Mouse (Mus musculus) liver, embryonic 11.5 days (tissue): ENCODE results near the gene Dstyk. TPM values are rescaled to one million over a fixed set of nuclear protein-coding genes. Genes with fewer than 3 reads are reported as not detected.
"Not testable (repeated sequence)": the region's sequence is repeated elsewhere in the genome, so short reads cannot be mapped to it uniquely, and the experiment has no call there.

Experiments
- ATAC-seq: fragments of 200-750 bp; cut with Nextera tagmentation; replicated peaks from 2 replicates; pipeline ENCODE4 v1.8.0; 2017; ENCODE audit warnings: moderate number of reproducible peaks, mild to moderate bottlenecking, moderate TSS enrichment, moderate library complexity; ENCODE audit not compliant: low FRiP score
- DNase-seq: peaks from one replicate; pipeline ENCODE4 v3.0.0-alpha.2; 2017; ENCODE audit warnings: low spot score
- H3K27ac ChIP-seq: fragments of 300-500 bp; sonication (generic); 2 replicates; pipeline ENCODE4 v1.5.1; 2014; ENCODE audit warnings: mild to moderate bottlenecking, low read depth, low read length, control low read depth
- H3K27me3 ChIP-seq: fragments of 300-500 bp; sonication (generic); replicated peaks from 2 replicates; pipeline ENCODE4 v1.6.1; 2014; ENCODE audit warnings: low read length, mixed read lengths; ENCODE audit not compliant: control insufficient read depth, insufficient read depth
- H3K36me3 ChIP-seq: fragments of 300-500 bp; sonication (generic); 2 replicates; pipeline ENCODE4 v1.6.1; 2014; ENCODE audit warnings: mild to moderate bottlenecking, low read length, moderate library complexity, mixed read lengths; ENCODE audit not compliant: control insufficient read depth, insufficient read depth
- H3K4me1 ChIP-seq: fragments of 300-500 bp; sonication (generic); replicated peaks from 2 replicates; pipeline ENCODE4 v1.6.1; 2014; ENCODE audit warnings: low read length, mixed read lengths; ENCODE audit not compliant: control insufficient read depth, insufficient read depth
- H3K4me2 ChIP-seq: fragments of 300-500 bp; sonication (generic); 2 replicates; pipeline ENCODE4 v1.6.1; 2014; ENCODE audit warnings: mild to moderate bottlenecking, control low read depth, moderate library complexity
- H3K4me3 ChIP-seq: fragments of 300-500 bp; sonication (generic); 2 replicates; pipeline ENCODE4 v1.5.1; 2014; ENCODE audit warnings: low read depth, low read length, control low read depth
- H3K9ac ChIP-seq: fragments of 300-500 bp; sonication (generic); 2 replicates; pipeline ENCODE4 v1.6.1; 2014; ENCODE audit warnings: low read depth, low read length, control low read depth
- H3K9me3 ChIP-seq: fragments of 300-500 bp; sonication (generic); 2 replicates; pipeline ENCODE4 v1.6.1; 2016; ENCODE audit warnings: low read length, inconsistent platforms, mixed read lengths; ENCODE audit not compliant: control insufficient read depth
- WGBS: fragments of 180-500 bp; shearing (Covaris S2); extraction: QIAGEN DNeasy Blood & Tissue Kit; methylation state at CpG from one replicate; pipeline ENCODE4 v1.1.7; 2014; 5-methylcytosine and 5-hydroxymethylcytosine counted together
- polyA plus RNA-seq: library from polyadenylated mRNA; unstranded; fragments of >200 nt; fragmentation: Nextera tagmentation; extraction: Ambion mirVana; gene quantifications from 2 replicates; pipeline ENCODE4 v1.2.1, GENCODE M21; 2014

The Dstyk gene
- polyA plus RNA-seq, 1 experiment from 2014 or later, result 7.2 TPM

DNA sequence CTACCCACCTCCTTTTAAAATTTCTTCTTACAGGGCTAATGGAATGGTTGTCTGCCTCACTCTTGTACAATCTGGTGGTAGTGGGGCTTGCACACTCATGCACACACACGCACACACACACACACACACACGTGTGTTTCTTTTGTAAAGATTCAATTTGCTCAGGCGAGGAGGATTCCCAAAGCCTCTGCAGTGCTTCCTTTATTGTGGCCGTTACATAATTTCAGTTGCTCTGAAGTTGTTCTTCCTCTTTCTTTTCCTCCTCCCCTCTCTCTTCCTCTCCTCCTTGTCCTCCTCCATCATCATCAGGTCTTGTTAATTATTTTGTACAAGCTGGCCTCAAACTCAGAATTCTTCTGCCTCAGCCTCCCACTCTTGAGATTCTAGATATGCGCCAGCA, 20.0 kb downstream of the Dstyk start:
- no peaks in the 10 kb centered on the region for H3K4me1 ChIP-seq
- ATAC-seq (no peak), DNase-seq (no peak)
- no peaks in the 10 kb centered on the region for H3K27me3 ChIP-seq
- no peak overlapping the region for H3K4me3 ChIP-seq
- peaks cover 9% of the 10 kb centered on the region for H3K36me3 ChIP-seq
- no peak overlapping the region for H3K9ac ChIP-seq
- H3K9me3 ChIP-seq, result no peaks in the 10 kb centered on the region; the same call in 1 of the 2 replicates
- 70% methylated on average over 5 of the region's 5 CpGs for WGBS
- H3K4me2 ChIP-seq, result no peak overlapping the region
- H3K27ac ChIP-seq, result no peak overlapping the region

DNA sequence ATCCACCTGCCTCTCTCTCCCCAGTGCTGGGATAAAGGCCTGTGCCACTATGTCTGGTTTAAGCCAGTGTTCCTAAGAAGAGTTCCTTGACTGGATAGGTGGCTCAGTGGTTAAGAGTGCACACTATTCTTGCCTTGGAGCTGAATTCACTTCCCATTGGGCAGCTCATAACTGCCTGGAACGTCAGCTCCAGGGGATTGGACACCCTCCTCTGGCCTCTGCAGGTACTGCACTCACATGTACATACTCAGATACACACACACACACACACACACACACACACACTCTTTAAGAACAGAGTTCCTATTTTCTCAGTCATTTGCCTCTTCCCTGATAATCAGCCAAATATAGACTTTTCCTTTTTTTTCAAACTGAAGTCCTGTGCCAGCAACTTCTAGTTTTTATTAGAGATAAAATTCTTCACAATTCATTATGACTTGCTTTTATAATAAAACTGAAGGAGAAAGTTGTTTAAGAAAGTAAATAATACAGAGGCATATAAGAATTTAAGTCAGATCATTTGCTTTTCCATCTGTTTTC, 23.6 kb downstream of the Dstyk start:
- Histone ChIP-seq H3K9me3 (no peaks in the 10 kb centered on the region; the same call in 1 of the 2 replicates), H3K4me2 (no peak overlapping the region), H3K9ac (no peak overlapping the region), H3K36me3 (peaks cover 7% of the 10 kb centered on the region), H3K4me1 (no peaks in the 10 kb centered on the region), H3K27me3 (no peaks in the 10 kb centered on the region), H3K4me3 (no peak overlapping the region), H3K27ac (no peak overlapping the region)
- ATAC-seq (no peak), DNase-seq (no peak)
- whole genome bisulfite sequencing, result 62% methylated on average over 1 of the region's 1 CpGs

GRCm38 (mm10) chr1:132449742-132450141, 32.4 kb downstream of the Dstyk start:
- Histone ChIP-seq H3K27ac (no peak overlapping the region), H3K9ac (no peak overlapping the region), H3K36me3 (peaks cover 8% of the 10 kb centered on the region; the same call in 1 of the 2 replicates), H3K27me3 (no peaks in the 10 kb centered on the region), H3K9me3 (no peaks in the 10 kb centered on the region), H3K4me2 (no peak overlapping the region), H3K4me3 (no peak overlapping the region), H3K4me1 (0 out of 2 replicates have a peak, but pooled peaks cover 3% of the 10 kb centered on the region)
- WGBS, result 89% methylated on average over 7 of the region's 7 CpGs
- DNase-seq, result no peak
- no peak for ATAC-seq

DNA sequence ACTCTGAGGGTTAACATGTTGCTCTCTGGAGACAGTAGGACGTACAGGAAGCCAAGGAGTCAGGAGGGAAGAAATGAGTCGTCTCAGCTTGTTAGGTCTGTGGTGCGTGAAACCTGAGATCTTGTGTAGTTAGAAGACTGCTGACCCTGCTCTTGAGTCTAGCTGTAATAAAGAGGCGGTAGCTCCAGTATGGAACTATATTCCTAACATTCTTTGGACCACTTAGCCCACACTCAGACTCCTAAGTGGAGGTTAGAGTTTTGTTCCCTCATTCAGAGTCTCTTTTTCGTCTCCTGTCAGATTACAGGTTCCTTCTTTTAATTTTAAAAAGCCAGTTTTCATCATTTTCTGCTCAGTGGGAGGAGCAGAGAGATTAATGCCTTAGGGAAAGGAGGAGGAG, 47.3 kb downstream of the Dstyk start:
- H3K4me3 ChIP-seq, result no peak overlapping the region
- WGBS, result 82% methylated on average over 5 of the region's 5 CpGs
- no peak overlapping the region for H3K9ac ChIP-seq
- DNase-seq (no peak), ATAC-seq (no peak)
- no peak overlapping the region for H3K27ac ChIP-seq
- no peaks in the 10 kb centered on the region for H3K4me1 ChIP-seq
- H3K27me3 ChIP-seq, result no peaks in the 10 kb centered on the region
- no peak overlapping the region for H3K4me2 ChIP-seq
- no peaks in the 10 kb centered on the region for H3K9me3 ChIP-seq
- peaks cover 9% of the 10 kb centered on the region; the same call in 1 of the 2 replicates for H3K36me3 ChIP-seq

DNA sequence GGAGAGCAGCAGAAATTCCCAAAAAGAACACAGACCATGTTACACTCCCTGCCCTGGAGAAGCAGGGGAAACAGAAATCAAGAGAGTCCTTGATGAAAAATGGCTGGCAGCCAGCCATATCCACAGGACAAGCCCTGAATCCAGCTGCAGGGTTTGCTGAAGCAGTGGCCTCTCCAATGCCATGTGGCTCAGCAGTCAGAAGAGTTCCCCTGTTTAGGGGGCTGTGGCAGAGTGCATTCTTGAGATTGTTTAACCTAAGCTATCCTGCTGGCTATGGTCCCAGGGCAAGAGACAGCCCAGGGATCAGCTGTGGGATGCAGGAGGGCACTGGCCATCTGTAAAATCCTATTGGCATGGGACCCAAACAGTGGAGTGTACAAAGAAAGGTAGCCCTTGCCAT, 51.6 kb downstream of the Dstyk start:
- H3K9ac ChIP-seq, result no peak overlapping the region
- no peak overlapping the region for H3K4me3 ChIP-seq
- H3K27ac ChIP-seq, result no peak overlapping the region
- H3K4me2 ChIP-seq, result no peak overlapping the region
- no peaks in the 10 kb centered on the region for H3K36me3 ChIP-seq
- H3K9me3 ChIP-seq, result no peaks in the 10 kb centered on the region
- no peaks in the 10 kb centered on the region for H3K4me1 ChIP-seq
- no peak for ATAC-seq
- DNase-seq, result no peak
- H3K27me3 ChIP-seq, result no peaks in the 10 kb centered on the region

GRCm38 (mm10) chr1:132469519-132469918, 52.2 kb downstream of the Dstyk start:
- Histone ChIP-seq H3K9ac (no peak overlapping the region), H3K36me3 (no peaks in the 10 kb centered on the region), H3K4me2 (no peak overlapping the region), H3K4me1 (no peaks in the 10 kb centered on the region), H3K9me3 (no peaks in the 10 kb centered on the region), H3K27ac (no peak overlapping the region), H3K27me3 (no peaks in the 10 kb centered on the region), H3K4me3 (no peak overlapping the region)
- WGBS, result 90% methylated on average over 7 of the region's 7 CpGs
- ATAC-seq, result no peak
- DNase-seq, result no peak

- DNase-seq, ATAC-seq, H3K9me3 ChIP-seq, H3K4me2 ChIP-seq, H3K36me3 ChIP-seq, H3K27ac ChIP-seq, H3K4me3 ChIP-seq, H3K4me1 ChIP-seq, H3K27me3 ChIP-seq, H3K9ac ChIP-seq: not testable (repeated sequence)
- WGBS, result 91% methylated on average over 1 of the region's 1 CpGs
Measured at GRCm38 (mm10) chr1:132470031-132470430, 52.7 kb downstream of the Dstyk start.

DNA sequence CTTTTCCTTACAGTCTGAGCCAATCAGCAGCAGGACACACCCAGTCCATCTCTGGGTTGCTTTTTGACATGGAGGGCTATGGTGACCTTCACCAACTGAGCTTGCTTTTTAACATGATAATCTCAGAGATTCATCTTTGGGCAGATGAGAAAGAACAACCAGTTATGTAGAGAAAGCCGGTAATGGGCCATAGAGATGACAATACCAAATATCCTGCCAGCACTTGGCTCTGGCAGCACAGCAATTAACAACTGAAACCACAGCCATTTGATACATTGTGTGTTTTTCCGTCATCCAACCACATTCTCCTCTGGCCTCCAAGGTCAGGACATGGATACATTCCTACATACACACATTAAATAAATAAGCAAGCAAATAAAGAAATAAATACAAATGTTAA, 53.7 kb downstream of the Dstyk start:
- Histone ChIP-seq H3K4me1 (peaks cover 7% of the 10 kb centered on the region; the same call in 1 of the 2 replicates), H3K36me3 (no peaks in the 10 kb centered on the region), H3K27me3 (no peaks in the 10 kb centered on the region), H3K4me2 (no peak overlapping the region), H3K4me3 (no peak overlapping the region), H3K9me3 (no peaks in the 10 kb centered on the region), H3K9ac (no peak overlapping the region), H3K27ac (no peak overlapping the region)
- DNase-seq (no peak), ATAC-seq (no peak)
- WGBS, result 88% methylated on average over 2 of the region's 2 CpGs

- DNase-seq (no peak), ATAC-seq (no peak)
- Histone ChIP-seq H3K4me3 (no peak overlapping the region), H3K4me2 (no peak overlapping the region), H3K9me3 (no peaks in the 10 kb centered on the region), H3K4me1 (peaks cover 8% of the 10 kb centered on the region; the same call in 1 of the 2 replicates), H3K36me3 (no peaks in the 10 kb centered on the region), H3K9ac (no peak overlapping the region), H3K27me3 (no peaks in the 10 kb centered on the region), H3K27ac (no peak overlapping the region)
- 86% methylated on average over 5 of the region's 5 CpGs for WGBS
Measured at GRCm38 (mm10) chr1:132471499-132471898, 54.1 kb downstream of the Dstyk start.
